Mouse (Mus musculus) CH12.LX (cell line): ENCODE results near the gene Sptbn4. TPM values are rescaled to one million over a fixed set of nuclear protein-coding genes. Genes with fewer than 3 reads are reported as not detected.

ENCODE experiments used
- DNase-seq: peaks from one replicate; pipeline ENCODE4 v3.0.0-alpha.2; 2013; ENCODE audit errors: extremely low read depth
- H3K27ac ChIP-seq: 2 replicates; pipeline ENCODE4 v1.5.1; 2012; ENCODE audit warnings: low read depth, mild to moderate bottlenecking, control low read depth, moderate library complexity; ENCODE audit not compliant: insufficient read depth
- H3K27me3 ChIP-seq: replicated peaks from 2 replicates; pipeline ENCODE3; 2012; ENCODE audit warnings: inconsistent platforms
- H3K36me3 ChIP-seq, 2 experiments: replicated peaks in 1 of 2; 2 replicates each; pipeline versions ENCODE3 to v1.6.1; 2012; ENCODE audit warnings: inconsistent platforms in 1 of 2, low read length in 1 of 2, mild to moderate bottlenecking in 1 of 2, mixed read lengths in 1 of 2, moderate library complexity in 1 of 2; ENCODE audit not compliant: control insufficient read depth in 1 of 2, insufficient read depth in 1 of 2
- H3K4me1 ChIP-seq, 2 experiments: 2 replicates each; pipeline ENCODE4 v1.6.1; 2012; ENCODE audit warnings: inconsistent platforms in 1 of 2, moderate library complexity in 1 of 2; ENCODE audit not compliant: insufficient read depth in 2 of 2, control insufficient read depth in 1 of 2
- H3K4me2 ChIP-seq: 2 replicates; pipeline ENCODE4 v1.6.1; 2012; ENCODE audit warnings: low read depth, mild to moderate bottlenecking, control low read depth; ENCODE audit not compliant: poor library complexity, insufficient read depth, severe bottlenecking
- H3K4me3 ChIP-seq, 3 experiments: fragments of 150-350 bp in 1 of 3; sonication (generic) in 1 of 3; replicated peaks in 1 of 3; 2 replicates each; pipeline versions ENCODE3 to v1.5.1; 2011 to 2012; ENCODE audit warnings: low read depth in 2 of 3, low read length in 2 of 3, mild to moderate bottlenecking in 2 of 3, moderate library complexity in 2 of 3, control low read depth in 1 of 3, improper control_type of control experiment in 1 of 3, inconsistent platforms in 1 of 3, mixed read lengths in 1 of 3; ENCODE audit not compliant: poor library complexity in 1 of 3
- H3K79me2 ChIP-seq: replicated peaks from 2 replicates; pipeline ENCODE4 v1.6.1; 2012; ENCODE audit warnings: mild to moderate bottlenecking, moderate library complexity; ENCODE audit not compliant: control insufficient read depth, poor library complexity, insufficient read depth, severe bottlenecking; ENCODE audit errors: extremely low read depth
- H3K9ac ChIP-seq: 2 replicates; pipeline ENCODE4 v1.6.1; 2012; ENCODE audit warnings: low read depth, mild to moderate bottlenecking, control low read depth, moderate library complexity; ENCODE audit not compliant: insufficient read depth
- H3K9me3 ChIP-seq: replicated peaks from 2 replicates; pipeline ENCODE3; 2012; ENCODE audit warnings: low read length, inconsistent platforms, mixed read lengths
- BHLHE40 ChIP-seq: IDR thresholded peaks from 2 replicates; pipeline ENCODE4 v1.6.1; 2011; ENCODE audit warnings: mild to moderate bottlenecking, low read depth, low read length, improper control_type of control experiment
- CHD2 ChIP-seq: IDR thresholded peaks from 2 replicates; pipeline ENCODE4 v1.6.1; 2011; ENCODE audit warnings: low read length, improper control_type of control experiment
- EP300 ChIP-seq: IDR thresholded peaks from 2 replicates; pipeline ENCODE4 v1.6.1; 2011; ENCODE audit warnings: low read length, improper control_type of control experiment
- ETS1 ChIP-seq: conservative IDR thresholded peaks from 2 replicates; pipeline ENCODE4 v1.6.1; 2012; ENCODE audit warnings: low read depth, mild to moderate bottlenecking, inconsistent platforms, low read length, improper control_type of control experiment, moderate library complexity
- MAFK ChIP-seq: IDR thresholded peaks from 2 replicates; pipeline ENCODE4 v1.6.1; 2011; ENCODE audit warnings: low read length, improper control_type of control experiment; ENCODE audit not compliant: insufficient replicate concordance
- MAZ ChIP-seq: IDR thresholded peaks from 2 replicates; pipeline ENCODE4 v1.6.1; 2012; ENCODE audit warnings: low read depth, mild to moderate bottlenecking, inconsistent platforms, low read length, improper control_type of control experiment, moderate library complexity
- NELFE ChIP-seq: IDR thresholded peaks from 2 replicates; pipeline ENCODE4 v1.6.1; 2011; ENCODE audit warnings: low read depth, low read length, improper control_type of control experiment
- NRF1 ChIP-seq: IDR thresholded peaks from 2 replicates; pipeline ENCODE4 v1.6.1; 2014; ENCODE audit warnings: low read depth, mild to moderate bottlenecking, inconsistent platforms, low read length, improper control_type of control experiment, moderate library complexity
- RAD21 ChIP-seq: IDR thresholded peaks from 2 replicates; pipeline ENCODE4 v1.6.1; 2011; ENCODE audit warnings: low read depth, mild to moderate bottlenecking, low read length, improper control_type of control experiment, moderate library complexity
- SIN3A ChIP-seq: IDR thresholded peaks from 2 replicates; pipeline ENCODE4 v1.6.1; 2012; ENCODE audit warnings: low read length, improper control_type of control experiment, inconsistent platforms
- TCF12 ChIP-seq: IDR thresholded peaks from 2 replicates; pipeline ENCODE4 v1.6.1; 2014; ENCODE audit warnings: low read depth, mild to moderate bottlenecking, inconsistent platforms, low read length, improper control_type of control experiment
- ZC3H11A ChIP-seq: IDR thresholded peaks from 2 replicates; pipeline ENCODE4 v1.6.1; 2012; ENCODE audit warnings: low read depth, mild to moderate bottlenecking, inconsistent platforms, low read length, improper control_type of control experiment
- ZNF384 ChIP-seq: IDR thresholded peaks from 2 replicates; pipeline ENCODE4 v1.6.1; 2012; ENCODE audit warnings: low read depth, low read length, improper control_type of control experiment, inconsistent platforms
- dilution Hi-C: fragments of 300-500 bp; cut with MboI; formaldehyde crosslinking; loops from 2 replicates; pipeline ENCODE4 v1.14.3; 2020; ENCODE audit warnings: low sequenced_read_pairs; ENCODE audit not compliant: extremely low pct_unique_long_range_greater_than_20kb, extremely low pct_ligation_motif_present
- in situ Hi-C: fragments of 300-500 bp; cut with MboI; formaldehyde crosslinking; loops from 3 replicates; pipeline ENCODE4 v1.14.3; 2019; ENCODE audit warnings: low sequenced_read_pairs, low pct_ligation_motif_present, low pct_unique_long_range_greater_than_20kb, mixed read lengths
- polyA plus RNA-seq: library from polyadenylated mRNA; unstranded; fragments of >175 nt; gene quantifications from 2 replicates; pipeline ENCODE4 v1.2.1, GENCODE M21; 2012; ENCODE audit warnings: low read depth; ENCODE audit not compliant: insufficient read length
- total RNA-seq, 2 experiments: library from RNA; depleted of rRNA; stranded (reverse); fragments of 300-350 nt in 1 of 2; fragments of >200 nt in 1 of 2; gene quantifications; 2 replicates each; pipeline ENCODE4 v1.2.3; 2012 to 2014

Sptbn4 gene
- total and polyA plus RNA-seq, 3 experiments, result 0.21 to 0.38 (median 0.24) TPM

DNA sequence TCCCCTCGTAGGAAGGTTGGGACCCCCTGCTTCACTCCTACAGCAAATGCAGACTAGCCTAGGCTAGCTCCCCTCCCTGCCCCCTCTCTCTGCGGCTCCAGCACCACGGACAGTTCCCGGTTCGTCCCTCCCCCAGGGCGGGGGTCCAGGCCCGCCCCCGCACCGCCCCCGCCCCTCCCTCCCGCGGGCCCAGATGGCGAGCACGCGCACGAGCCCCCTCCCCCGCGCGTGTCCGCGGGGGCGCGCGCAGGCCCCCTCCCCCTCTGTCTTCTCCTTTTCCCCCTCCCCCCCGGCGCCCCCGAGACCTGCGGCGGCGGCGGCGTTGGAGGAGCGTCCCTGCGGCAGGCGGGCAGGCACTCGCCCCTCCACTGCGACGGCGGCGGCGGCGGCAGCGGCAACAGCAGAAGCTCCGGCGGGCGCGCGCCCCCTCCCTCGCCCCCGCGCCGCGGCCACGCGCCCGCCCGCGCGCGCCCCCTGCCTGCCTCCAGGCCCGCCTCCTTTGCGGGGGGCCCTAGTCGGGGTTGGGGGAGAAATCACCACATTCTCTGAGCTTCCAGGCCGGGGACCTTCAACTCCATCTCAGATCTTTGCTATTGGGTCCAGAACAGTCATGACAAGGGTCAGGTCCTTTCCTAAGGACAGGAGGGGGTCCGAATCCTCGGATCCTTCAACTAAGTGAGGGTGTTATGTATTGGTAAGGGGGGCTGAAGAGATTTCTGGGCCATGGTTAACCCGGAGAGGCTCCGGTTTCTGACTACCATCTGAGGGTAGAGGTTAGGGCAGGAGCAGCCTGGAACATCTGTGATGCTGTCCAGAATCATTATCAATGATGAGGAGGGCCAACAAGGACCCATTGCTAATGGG, 51.1 kb downstream of the Sptbn4 start:
- peaks cover 83% of the 10 kb centered on the region for H3K27me3 ChIP-seq
- TF ChIP-seq MAZ, result 0 out of 2 replicates have a peak, but pooled peaks have one; percentile 29
- 0 out of 2 replicates have a peak, but pooled peaks have one; percentile 29 for TF ChIP-seq CHD2
- no peak for TF ChIP-seq ZNF384
- dilution Hi-C loops, result no loop called here
- no peak overlapping the region for H3K27ac ChIP-seq
- H3K9me3 ChIP-seq, result peaks cover 6% of the 10 kb centered on the region
- H3K4me2 ChIP-seq, result peak overlapping the region; percentile 86
- H3K4me1 ChIP-seq, result peaks cover 5 to 7% of the 10 kb centered on the region in 2 experiments; a peak in 3 of 4 replicates
- H3K79me2 ChIP-seq, result no peaks in the 10 kb centered on the region
- no peaks in the 10 kb centered on the region for H3K36me3 ChIP-seq
- DNase-seq, result peak; percentile 6
- H3K9ac ChIP-seq, result no peak overlapping the region
- peak overlapping the region in 1 of 3 experiments; percentile 32 for H3K4me3 ChIP-seq
- in situ Hi-C loops, result no loop called here

GRCm38 (mm10) chr7:27395521-27396183, 51.8 kb downstream of the Sptbn4 start:
- H3K4me3 ChIP-seq, result no peak overlapping the region
- in situ Hi-C loops, result no loop called here
- H3K9ac ChIP-seq, result no peak overlapping the region
- peaks cover 7% of the 10 kb centered on the region for H3K9me3 ChIP-seq
- no peaks in the 10 kb centered on the region for H3K36me3 ChIP-seq
- no peaks in the 10 kb centered on the region for H3K79me2 ChIP-seq
- H3K27me3 ChIP-seq, result peaks cover 83% of the 10 kb centered on the region
- no peak for DNase-seq
- H3K4me2 ChIP-seq, result peak overlapping the region; percentile 86; the same call in 1 of the 2 replicates
- H3K27ac ChIP-seq, result no peak overlapping the region
- H3K4me1 ChIP-seq, result peaks cover 5 to 7% of the 10 kb centered on the region in 2 experiments; a peak in 3 of 4 replicates
- no peak for TF ChIP-seq ZC3H11A
- TF ChIP-seq TCF12, result no peak
- no peak for TF ChIP-seq EP300
- no peak for TF ChIP-seq MAFK
- no peak for TF ChIP-seq NRF1
- TF ChIP-seq SIN3A, result no peak
- TF ChIP-seq BHLHE40, result no peak
- TF ChIP-seq RAD21, result no peak
- TF ChIP-seq ETS1, result no peak
- no peak for TF ChIP-seq NELFE
- dilution Hi-C loops, result no loop called here
